Mouse (Mus musculus) thymus, postnatal 14 days (tissue): ENCODE results near the gene Trex2.

Source experiments
- DNase-seq: peaks from one replicate; pipeline ENCODE4 v3.0.0; 2021

Trex2 gene

GRCm38 (mm10) chrX:73435252-73435651 lies at the start of gene Trex2:
Gene Trex2 (minus strand): TSS chrX:73435344.
- DNase-seq, result no peak

- DNase-seq, result no peak
These were observed 49.7 kb upstream of the Trex2 start for GRCm38 (mm10) chrX:73484870-73485269.

- DNase-seq, result no peak
These were observed 48.9 kb upstream of the Trex2 start for GRCm38 (mm10) chrX:73484076-73484475.

GRCm38 (mm10) chrX:73483484-73483810 lies 48.3 kb upstream of the Trex2 start, which contains the start of gene Bgn:
Gene Bgn (plus strand): TSS chrX:73483602.
- DNase-seq, result no peak

- DNase-seq, result no peak
These were observed 47.7 kb upstream of the Trex2 start for GRCm38 (mm10) chrX:73482643-73483483.

GRCm38 (mm10) chrX:73480334-73480733 lies 45.2 kb upstream of the Trex2 start:
- DNase-seq, result no peak

GRCm38 (mm10) chrX:73479656-73480055 lies 44.5 kb upstream of the Trex2 start:
- DNase-seq, result no peak

- no peak for DNase-seq
These were observed 42.4 kb upstream of the Trex2 start for GRCm38 (mm10) chrX:73477500-73477899.

GRCm38 (mm10) chrX:73476621-73477020 lies 41.5 kb upstream of the Trex2 start:
- DNase-seq, result no peak

- no peak for DNase-seq
These were observed 40.6 kb upstream of the Trex2 start for GRCm38 (mm10) chrX:73475658-73476256.

- DNase-seq, result no peak
These were observed 39.4 kb upstream of the Trex2 start for GRCm38 (mm10) chrX:73474340-73475165.

GRCm38 (mm10) chrX:73471764-73472163 lies 36.6 kb upstream of the Trex2 start:
- DNase-seq, result no peak

- DNase-seq, result no peak
These were observed 33.6 kb upstream of the Trex2 start for GRCm38 (mm10) chrX:73468752-73469151.

- no peak for DNase-seq
These were observed 33.2 kb upstream of the Trex2 start for GRCm38 (mm10) chrX:73468330-73468729.

GRCm38 (mm10) chrX:73467446-73468241 lies 32.5 kb upstream of the Trex2 start:
- DNase-seq, result no peak

- DNase-seq, result no peak
These were observed 30.5 kb upstream of the Trex2 start for GRCm38 (mm10) chrX:73465483-73466186.

GRCm38 (mm10) chrX:73460792-73461191 lies 25.6 kb upstream of the Trex2 start:
- no peak for DNase-seq

- peak; percentile 91 for DNase-seq
These were observed 23.8 kb upstream of the Trex2 start, which contains the start of gene Haus7 for GRCm38 (mm10) chrX:73458877-73459392. Gene Haus7 (minus strand): TSS chrX:73459044.

GRCm38 (mm10) chrX:73451949-73452348 lies 16.8 kb upstream of the Trex2 start:
- DNase-seq, result peak; percentile 75

- no peak for DNase-seq
These were observed 6.3 kb upstream of the Trex2 start for GRCm38 (mm10) chrX:73441428-73441827.

GRCm38 (mm10) chrX:73432850-73433249 lies 2.3 kb downstream of the Trex2 start:
- DNase-seq, result no peak

GRCm38 (mm10) chrX:73430036-73430435 lies 5.1 kb downstream of the Trex2 start:
- DNase-seq, result peak; percentile 5
